Mouse (Mus musculus): Measurements from ENCODE around the gene Gm3138. TPM values are rescaled to one million over a fixed set of nuclear protein-coding genes. Genes with fewer than 3 reads are reported as not detected.

The Gm3138 gene
- not detected for total RNA-seq (2023)

GRCm38 (mm10) chr14:4249331-4249730, at the start of gene Gm3138:
Gene Gm3138 (plus strand): TSS chr14:4249631.

Other genes starting within 250 kb of the Gm3138 start
- not detected for gene Gm5796, start 225.7 kb upstream of the Gm3138 start, total RNA-seq (2023)
- gene Gm3115, start 165.5 kb upstream of the Gm3138 start, total RNA-seq (2023) = not detected
- not detected for gene Gm8108, start 139.1 kb upstream of the Gm3138 start, total RNA-seq (2023)
- gene Gm3127, start 84.6 kb upstream of the Gm3138 start, total RNA-seq (2023) = not detected
- not detected for gene Gm2974, start 67.1 kb upstream of the Gm3138 start, total RNA-seq (2023)
- not detected for gene Gm3149, start 67.7 kb downstream of the Gm3138 start, total RNA-seq (2023)
- gene 2610042L04Rik, start 85.1 kb downstream of the Gm3138 start, total RNA-seq (2023) = not detected
- not detected for gene Gm3159, start 147.9 kb downstream of the Gm3138 start, total RNA-seq (2023)
- gene Gm3164, start 165.8 kb downstream of the Gm3138 start, total RNA-seq (2023) = not detected
- not detected for gene Gm3173, start 181.4 kb downstream of the Gm3138 start, total RNA-seq (2023)
- not detected for gene Gm3182, start 232.1 kb downstream of the Gm3138 start, total RNA-seq (2023)